Mouse (Mus musculus) B cell, adult 67 days (primary cell): Measurements from ENCODE around the gene Fam76b. TPM values are rescaled to one million over a fixed set of nuclear protein-coding genes. Genes with fewer than 3 reads are reported as not detected.

Experiments used
- total RNA-seq, 2 experiments: library from RNA; stranded (reverse); gene quantifications; 4 replicates each; pipeline ENCODE4 v1.2.4; 2023

Gene Fam76b
- total RNA-seq: 10 to 100 TPM; 86.5 to 90.1 TPM

GRCm38 (mm10) chr9:13827406-13828086 is at the start of gene Fam76b:
Gene Fam76b, plus strand, starts transcription at chr9:13827716.

GRCm38 (mm10) chr9:13826832-13827405 is 597 bp upstream of the Fam76b start, which contains the start of gene Cep57:
Gene Cep57, minus strand, starts transcription at chr9:13827107.

Other genes starting within 250 kb of the Fam76b start
- gene Mtmr2, start 79.3 kb upstream of the Fam76b start, total RNA-seq: 10 to 100 TPM; 53.2 to 66.5 TPM
- 10 to 100 TPM; 81.8 to 85.6 TPM for gene Cep57, start 609 bp upstream of the Fam76b start, total RNA-seq